Mouse (Mus musculus) E14TG2a.4 (cell line): ENCODE measurements around the gene Ube2j2.

Source experiments
- H3K27me3 ChIP-seq: 2 replicates; pipeline ENCODE4 v1.6.1; 2014; ENCODE audit warnings: low read length, control low read depth; ENCODE audit not compliant: insufficient read depth
- H3K36me3 ChIP-seq: 2 replicates; pipeline ENCODE4 v1.6.1; 2014; ENCODE audit warnings: low read length, control low read depth; ENCODE audit not compliant: insufficient read depth
- H3K4me1 ChIP-seq: replicated peaks from 2 replicates; pipeline ENCODE4 v1.6.1; 2014; ENCODE audit warnings: low read depth, low read length, control low read depth
- H3K4me3 ChIP-seq: replicated peaks from 2 replicates; pipeline ENCODE4 v1.5.1; 2014; ENCODE audit warnings: mild to moderate bottlenecking, low read length
- H3K9me3 ChIP-seq: 2 replicates; pipeline ENCODE4 v1.6.1; 2014; ENCODE audit warnings: low read length, control low read depth
- CTCF ChIP-seq: conservative IDR thresholded peaks from 2 replicates; pipeline ENCODE4 v1.5.1; 2014; ENCODE audit warnings: low read length
- NANOG ChIP-seq: IDR thresholded peaks from 2 replicates; pipeline ENCODE4 v1.6.1; 2014; ENCODE audit warnings: borderline replicate concordance, low read length, mixed read lengths
- POU5F1 ChIP-seq: IDR thresholded peaks from 2 replicates; pipeline ENCODE4 v1.6.1; 2014; ENCODE audit warnings: low read length, borderline replicate concordance

Ube2j2 gene

DNA sequence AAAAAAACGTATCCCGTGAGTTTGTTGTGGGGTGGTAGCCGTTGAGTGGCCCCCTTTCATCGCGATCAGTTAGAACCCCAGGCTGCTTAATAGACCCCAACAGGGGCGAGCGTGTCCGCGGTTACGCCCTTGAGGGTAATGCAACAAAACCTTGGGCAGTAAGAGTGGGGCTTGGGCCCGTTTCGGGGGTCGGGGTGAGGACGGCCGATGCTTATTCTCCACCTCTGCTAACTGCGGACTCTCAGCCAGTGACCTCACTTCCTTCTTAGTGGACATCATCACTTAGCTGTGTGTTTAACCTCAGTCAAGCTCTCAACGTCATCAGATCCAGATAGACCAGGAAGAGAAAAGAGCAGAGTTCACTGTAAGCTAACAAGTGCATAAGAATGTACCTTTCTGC lies 640 bp downstream of the Ube2j2 start:
- H3K4me1 ChIP-seq: peaks cover 46% of the 10 kb centered on the region
- TF ChIP-seq POU5F1 (no peak), CTCF (no peak), NANOG (no peak)
- peaks cover 34% of the 10 kb centered on the region for H3K36me3 ChIP-seq
- peak overlapping the region; percentile 96 for H3K4me3 ChIP-seq
- no peaks in the 10 kb centered on the region for H3K9me3 ChIP-seq
- no peaks in the 10 kb centered on the region for H3K27me3 ChIP-seq

DNA sequence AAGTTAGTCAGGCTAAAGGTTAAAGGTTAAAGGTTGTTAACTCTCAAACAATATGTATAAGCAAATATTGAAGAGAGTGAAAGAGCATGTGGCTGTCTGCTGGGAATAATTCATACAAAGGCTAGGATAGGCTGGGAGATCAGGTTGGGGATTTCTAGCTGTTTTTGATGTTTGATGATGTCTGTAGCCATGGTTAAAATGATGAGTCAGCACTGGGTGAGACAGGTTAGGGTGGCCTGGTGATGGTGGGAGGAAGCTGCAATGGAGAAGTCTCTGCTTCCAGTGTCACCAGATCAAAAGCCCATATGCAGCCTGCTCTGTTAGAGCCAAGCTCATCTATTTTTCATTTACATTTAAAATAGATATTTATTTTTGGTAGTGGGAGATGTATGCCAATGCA lies 3.5 kb downstream of the Ube2j2 start:
- no peaks in the 10 kb centered on the region for H3K27me3 ChIP-seq
- H3K9me3 ChIP-seq: no peaks in the 10 kb centered on the region
- peaks cover 57% of the 10 kb centered on the region for H3K4me1 ChIP-seq
- no peak overlapping the region for H3K4me3 ChIP-seq
- TF ChIP-seq NANOG: no peak
- TF ChIP-seq CTCF: no peak
- TF ChIP-seq POU5F1: no peak
- peaks cover 63% of the 10 kb centered on the region for H3K36me3 ChIP-seq

- Histone ChIP-seq H3K27me3 (no peaks in the 10 kb centered on the region), H3K4me3 (no peak overlapping the region), H3K4me1 (peaks cover 21% of the 10 kb centered on the region), H3K9me3 (no peaks in the 10 kb centered on the region), H3K36me3 (peaks cover 80% of the 10 kb centered on the region)
- TF ChIP-seq CTCF: no peak
- TF ChIP-seq NANOG: no peak
- no peak for TF ChIP-seq POU5F1
Measured at GRCm38 (mm10) chr4:155955491-155955890, 11.9 kb downstream of the Ube2j2 start.

DNA sequence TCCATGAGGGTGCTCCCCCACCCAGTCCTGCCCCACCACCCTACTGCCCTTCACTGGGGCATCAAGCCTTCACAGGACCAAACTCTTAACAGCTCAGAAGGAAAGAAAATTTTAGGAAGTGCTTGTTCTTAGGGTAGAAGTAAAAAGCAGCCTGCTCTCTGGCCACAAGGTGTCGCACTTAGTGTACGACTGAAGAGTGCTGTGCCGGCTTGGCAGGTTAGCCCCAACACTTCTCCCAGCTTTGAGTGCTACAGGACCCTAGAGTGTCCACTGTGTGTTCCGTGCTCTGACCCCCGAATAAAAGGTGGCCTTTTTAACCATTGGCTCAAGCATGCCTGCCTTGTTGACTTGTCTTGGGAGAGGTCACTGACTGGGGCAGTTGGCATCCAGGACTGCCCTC lies 15.6 kb downstream of the Ube2j2 start:
- Histone ChIP-seq H3K36me3 (peaks cover 62% of the 10 kb centered on the region), H3K27me3 (no peaks in the 10 kb centered on the region), H3K4me1 (peaks cover 38% of the 10 kb centered on the region), H3K9me3 (no peaks in the 10 kb centered on the region), H3K4me3 (no peak overlapping the region)
- peak; percentile 42 for TF ChIP-seq CTCF
- TF ChIP-seq NANOG: no peak
- TF ChIP-seq POU5F1: no peak

GRCm38 (mm10) chr4:155962167-155962971 lies 18.7 kb downstream of the Ube2j2 start, which contains the start of gene C1qtnf12:
C1qtnf12 (plus strand) TSS chr4:155962318.
- H3K4me3 ChIP-seq: peak within 1 kb of the TSS; percentile 72
- no peaks in the 10 kb centered on the region for H3K27me3 ChIP-seq
- H3K36me3 ChIP-seq: peaks cover 63% of the 10 kb centered on the region
- H3K4me1 ChIP-seq: peaks cover 30% of the 10 kb centered on the region
- no peaks in the 10 kb centered on the region for H3K9me3 ChIP-seq
- no peak for TF ChIP-seq POU5F1
- TF ChIP-seq NANOG: no peak

GRCm38 (mm10) chr4:155963106-155963505 lies 19.5 kb downstream of the Ube2j2 start:
- Histone ChIP-seq H3K27me3 (no peaks in the 10 kb centered on the region), H3K4me3 (no peak overlapping the region), H3K4me1 (peaks cover 30% of the 10 kb centered on the region), H3K36me3 (peaks cover 57% of the 10 kb centered on the region), H3K9me3 (no peaks in the 10 kb centered on the region)
- no peak for TF ChIP-seq POU5F1
- TF ChIP-seq NANOG: no peak
- no peak for TF ChIP-seq CTCF

DNA sequence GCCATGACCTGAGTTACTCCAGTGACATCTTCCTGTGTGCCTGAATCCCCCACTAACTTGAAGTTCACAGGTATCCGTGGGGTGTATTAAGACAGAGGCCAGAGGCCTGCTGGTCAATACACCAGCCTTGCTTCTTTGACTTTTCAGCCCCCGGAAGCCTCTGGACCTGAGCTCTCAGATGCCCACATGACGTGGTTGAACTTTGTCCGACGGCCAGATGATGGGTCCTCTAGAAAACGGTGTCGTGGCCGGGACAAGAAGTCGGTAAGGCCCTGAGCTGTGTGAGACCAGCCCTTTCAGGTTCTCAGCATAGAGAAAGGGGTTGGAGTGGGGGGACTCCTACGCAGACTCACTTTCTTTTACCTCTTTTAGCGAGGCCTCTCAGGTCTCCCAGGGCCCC lies 20.8 kb downstream of the Ube2j2 start:
- H3K36me3 ChIP-seq: peaks cover 51% of the 10 kb centered on the region
- H3K9me3 ChIP-seq: no peaks in the 10 kb centered on the region
- TF ChIP-seq POU5F1 (no peak), NANOG (no peak), CTCF (no peak)
- no peak overlapping the region for H3K4me3 ChIP-seq
- H3K4me1 ChIP-seq: peaks cover 37% of the 10 kb centered on the region
- H3K27me3 ChIP-seq: no peaks in the 10 kb centered on the region

GRCm38 (mm10) chr4:155969043-155969653 lies 25.5 kb downstream of the Ube2j2 start:
- Histone ChIP-seq H3K36me3 (peaks cover 32% of the 10 kb centered on the region), H3K4me1 (peaks cover 20% of the 10 kb centered on the region), H3K4me3 (0 out of 2 replicates have a peak overlapping the region, but pooled peaks have one; percentile 7), H3K27me3 (no peaks in the 10 kb centered on the region; the same call in 1 of the 2 replicates), H3K9me3 (no peaks in the 10 kb centered on the region)
- TF ChIP-seq POU5F1: no peak
- no peak for TF ChIP-seq NANOG
